Mouse (Mus musculus) heart, embryonic 15.5 days (tissue): ENCODE data around the gene Cers3. TPM values are rescaled to one million over a fixed set of nuclear protein-coding genes. Genes with fewer than 3 reads are reported as not detected.
A peak's percentile ranks its signal among the peaks of the same experiment; 100 is the strongest.

Experiments
- ATAC-seq: fragments of 200-750 bp; cut with Nextera tagmentation; replicated peaks from 2 replicates; pipeline ENCODE4 v1.8.0; 2017; ENCODE audit warnings: low read depth, moderate TSS enrichment; ENCODE audit not compliant: insufficient number of reproducible peaks, insufficient read depth, low FRiP score
- H3K27ac ChIP-seq: fragments of 300-500 bp; sonication (generic); 2 replicates; pipeline ENCODE4 v1.5.1; 2015; ENCODE audit warnings: mild to moderate bottlenecking, inconsistent platforms
- H3K27me3 ChIP-seq: fragments of 300-500 bp; sonication (generic); 2 replicates; pipeline ENCODE4 v1.6.1; 2015; ENCODE audit warnings: inconsistent platforms
- H3K36me3 ChIP-seq: fragments of 300-500 bp; sonication (generic); 2 replicates; pipeline ENCODE4 v1.6.1; 2015; ENCODE audit warnings: mild to moderate bottlenecking, inconsistent platforms
- H3K4me1 ChIP-seq: fragments of 300-500 bp; sonication (generic); replicated peaks from 2 replicates; pipeline ENCODE4 v1.6.1; 2015; ENCODE audit warnings: inconsistent platforms
- H3K4me2 ChIP-seq: fragments of 300-500 bp; sonication (generic); 2 replicates; pipeline ENCODE4 v1.6.1; 2015; ENCODE audit warnings: inconsistent platforms, mild to moderate bottlenecking, moderate library complexity
- H3K4me3 ChIP-seq: fragments of 300-500 bp; sonication (generic); 2 replicates; pipeline ENCODE4 v1.5.1; 2015; ENCODE audit warnings: mild to moderate bottlenecking, inconsistent platforms
- H3K9ac ChIP-seq: fragments of 300-500 bp; sonication (generic); 2 replicates; pipeline ENCODE4 v1.6.1; 2015; ENCODE audit warnings: mild to moderate bottlenecking, inconsistent platforms
- H3K9me3 ChIP-seq: fragments of 300-500 bp; sonication (generic); replicated peaks from 2 replicates; pipeline ENCODE4 v1.6.1; 2016; ENCODE audit warnings: inconsistent platforms
- WGBS: fragments of 180-500 bp; shearing (Covaris S2); methylation state at CpG from one replicate; pipeline ENCODE4 v1.1.7; 2015; ENCODE audit warnings: mixed read lengths; 5-methylcytosine and 5-hydroxymethylcytosine counted together
- polyA plus RNA-seq: library from polyadenylated mRNA; unstranded; fragments of >200 nt; fragmentation: Nextera tagmentation; extraction: Ambion mirVana; gene quantifications from 2 replicates; pipeline ENCODE4 v1.2.1, GENCODE M21; 2015

Cers3 gene
- polyA plus RNA-seq, 1 experiment from 2014 or later: 0.47 TPM

DNA sequence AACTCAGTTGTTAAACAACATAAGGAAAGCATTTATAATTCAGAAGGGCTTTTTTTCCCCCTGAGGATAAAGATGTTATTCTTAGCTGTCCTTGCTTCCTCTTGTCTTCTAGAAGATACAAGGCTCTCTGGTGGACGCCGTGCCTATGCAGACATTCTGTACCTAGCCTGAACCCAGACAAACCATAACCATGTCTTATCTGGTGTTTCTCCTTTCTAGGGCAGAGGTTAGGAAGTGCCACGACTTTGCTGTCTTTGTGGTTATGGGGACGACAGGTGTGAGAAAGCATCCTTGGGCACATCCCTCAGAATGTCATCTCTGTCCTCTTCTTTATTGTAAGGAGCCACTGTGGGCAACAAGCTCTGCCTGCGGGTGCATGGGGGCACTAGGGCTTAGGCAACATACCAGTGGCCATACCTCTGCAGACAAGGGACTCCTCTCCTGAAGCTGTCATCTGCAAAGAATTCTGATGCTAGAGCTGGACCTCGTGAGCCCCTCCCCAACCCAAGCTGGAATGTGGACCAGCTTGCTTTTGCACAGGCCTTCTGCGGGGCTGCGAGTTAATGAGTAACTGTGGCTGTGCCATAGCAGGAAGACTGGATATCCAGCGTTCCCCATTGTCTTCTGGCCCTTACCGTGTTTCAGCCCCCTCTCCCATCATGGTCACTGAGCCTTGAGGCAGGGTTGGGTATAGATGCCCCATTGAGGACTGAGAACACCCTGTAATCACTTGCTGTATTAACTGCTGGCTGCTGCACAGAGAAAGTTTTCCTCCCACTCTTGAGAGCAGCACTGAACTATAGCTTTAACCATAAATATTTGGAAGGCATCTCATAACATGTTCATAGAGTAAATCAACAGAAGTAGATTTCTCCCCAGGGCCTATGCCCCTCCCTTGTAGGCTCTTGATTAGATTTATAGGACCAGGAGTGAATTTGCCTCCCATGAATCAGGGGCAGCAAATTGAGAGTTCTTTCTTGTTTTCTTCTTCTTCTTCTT lies 36.9 kb downstream of the Cers3 start:
- Histone ChIP-seq H3K36me3 (no peaks in the 10 kb centered on the region), H3K4me3 (no peak overlapping the region), H3K27ac (no peak overlapping the region), H3K4me2 (no peak overlapping the region), H3K9me3 (no peaks in the 10 kb centered on the region), H3K27me3 (no peaks in the 10 kb centered on the region), H3K9ac (no peak overlapping the region), H3K4me1 (no peaks in the 10 kb centered on the region)
- 59% methylated on average over 10 of the region's 10 CpGs for WGBS
- ATAC-seq: no peak

- no peak overlapping the region for H3K4me2 ChIP-seq
- no peak overlapping the region for H3K4me3 ChIP-seq
- H3K27ac ChIP-seq: no peak overlapping the region
- H3K9ac ChIP-seq: no peak overlapping the region
- no peaks in the 10 kb centered on the region for H3K36me3 ChIP-seq
- ATAC-seq: no peak
- no peaks in the 10 kb centered on the region for H3K27me3 ChIP-seq
- 58% methylated on average over 3 of the region's 3 CpGs for WGBS
- H3K9me3 ChIP-seq: no peaks in the 10 kb centered on the region
- H3K4me1 ChIP-seq: peaks cover 10% of the 10 kb centered on the region
Observed at GRCm38 (mm10) chr7:66786476-66786875, 43.2 kb downstream of the Cers3 start.

DNA sequence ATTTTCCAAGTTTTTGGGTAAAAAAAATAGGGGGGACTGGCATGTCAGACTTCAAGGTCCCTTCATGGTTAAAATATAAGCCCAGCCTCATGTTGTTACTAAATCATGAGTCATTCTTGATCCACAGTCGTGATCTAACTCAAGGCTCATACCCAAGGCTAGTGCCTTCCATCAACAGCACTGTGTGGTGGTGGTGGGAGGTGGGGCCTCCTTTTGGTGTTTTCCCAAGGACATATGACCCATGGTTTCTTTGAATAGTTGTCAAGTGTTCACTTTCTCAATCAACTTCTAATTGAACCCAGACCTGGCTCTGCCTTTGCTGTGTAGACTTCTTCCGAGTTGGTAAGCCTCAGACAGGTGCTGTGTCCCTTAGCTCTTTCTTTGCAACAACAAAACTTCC lies 44.5 kb downstream of the Cers3 start:
- no peaks in the 10 kb centered on the region for H3K27me3 ChIP-seq
- 64% methylated on average over 2 of the region's 2 CpGs for WGBS
- H3K27ac ChIP-seq: no peak overlapping the region
- H3K36me3 ChIP-seq: no peaks in the 10 kb centered on the region
- ATAC-seq: no peak
- H3K4me2 ChIP-seq: no peak overlapping the region
- H3K4me1 ChIP-seq: peaks cover 10% of the 10 kb centered on the region
- H3K9ac ChIP-seq: no peak overlapping the region
- no peaks in the 10 kb centered on the region for H3K9me3 ChIP-seq
- H3K4me3 ChIP-seq: no peak overlapping the region

- Histone ChIP-seq H3K36me3 (no peaks in the 10 kb centered on the region), H3K9me3 (no peaks in the 10 kb centered on the region), H3K27me3 (no peaks in the 10 kb centered on the region), H3K27ac (no peak overlapping the region), H3K9ac (no peak overlapping the region), H3K4me3 (no peak overlapping the region), H3K4me1 (peaks cover 10% of the 10 kb centered on the region), H3K4me2 (no peak overlapping the region)
- 36% methylated on average over 8 of the region's 8 CpGs for WGBS
- ATAC-seq: 0 out of 2 replicates have a peak, but pooled peaks have one; percentile 47
Observed at GRCm38 (mm10) chr7:66789860-66790748, 46.8 kb downstream of the Cers3 start.

DNA sequence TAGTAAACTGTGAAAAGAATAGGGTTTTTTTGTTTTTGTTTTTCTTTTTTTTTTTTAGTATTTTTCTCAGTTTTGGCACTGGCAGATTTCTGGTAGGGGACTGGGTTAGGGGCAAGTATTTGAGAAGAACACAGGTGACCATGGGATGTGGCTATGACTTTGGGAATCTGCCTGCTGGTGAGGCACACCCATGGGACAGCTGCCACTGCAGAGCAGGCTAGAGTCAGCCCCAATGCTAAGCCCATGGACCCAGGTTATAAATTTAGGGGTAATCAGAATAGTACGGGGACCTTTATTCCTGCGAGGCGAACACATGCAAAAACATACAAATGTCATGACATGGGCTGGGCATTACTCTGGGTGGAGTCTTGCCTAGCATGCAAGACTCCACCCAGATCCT lies 47.7 kb downstream of the Cers3 start:
- H3K27ac ChIP-seq: no peak overlapping the region
- peaks cover 10% of the 10 kb centered on the region for H3K4me1 ChIP-seq
- 96% methylated on average over 3 of the region's 3 CpGs for WGBS
- no peak overlapping the region for H3K9ac ChIP-seq
- no peak for ATAC-seq
- no peaks in the 10 kb centered on the region for H3K9me3 ChIP-seq
- no peaks in the 10 kb centered on the region for H3K36me3 ChIP-seq
- no peak overlapping the region for H3K4me3 ChIP-seq
- H3K27me3 ChIP-seq: no peaks in the 10 kb centered on the region
- H3K4me2 ChIP-seq: no peak overlapping the region

DNA sequence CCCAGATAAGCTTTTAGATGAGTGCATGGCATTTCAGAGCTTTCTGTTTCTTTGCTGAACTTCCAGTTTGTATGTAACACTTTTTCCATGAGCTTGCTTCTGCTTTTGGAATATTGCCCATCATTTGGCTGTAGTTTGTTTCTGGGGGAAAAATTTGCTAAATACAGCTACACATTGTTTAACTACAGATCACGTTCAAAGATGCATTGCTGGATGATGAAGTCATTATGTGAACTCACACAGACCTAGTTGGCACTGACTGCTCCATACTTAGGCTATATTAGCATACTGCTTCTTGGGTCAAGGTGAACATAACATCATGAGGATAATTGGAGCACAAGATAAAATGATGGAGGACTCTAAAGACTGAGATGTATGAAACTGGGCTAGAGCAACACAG lies 53.6 kb downstream of the Cers3 start:
- no peaks in the 10 kb centered on the region for H3K27me3 ChIP-seq
- 2% methylated on average over 1 of the region's 1 CpGs for WGBS
- no peak overlapping the region for H3K9ac ChIP-seq
- H3K36me3 ChIP-seq: no peaks in the 10 kb centered on the region
- H3K4me2 ChIP-seq: no peak overlapping the region
- H3K4me3 ChIP-seq: no peak overlapping the region
- H3K27ac ChIP-seq: peak overlapping the region; percentile 50
- H3K9me3 ChIP-seq: no peaks in the 10 kb centered on the region
- peak; percentile 35; the same call in 1 of the 2 replicates for ATAC-seq
- H3K4me1 ChIP-seq: peaks cover 10% of the 10 kb centered on the region

GRCm38 (mm10) chr7:66797345-66797744 lies 54.0 kb downstream of the Cers3 start:
- Histone ChIP-seq H3K27ac (no peak overlapping the region), H3K4me3 (no peak overlapping the region), H3K27me3 (no peaks in the 10 kb centered on the region), H3K9me3 (no peaks in the 10 kb centered on the region), H3K36me3 (no peaks in the 10 kb centered on the region), H3K4me1 (peaks cover 11% of the 10 kb centered on the region), H3K4me2 (no peak overlapping the region), H3K9ac (no peak overlapping the region)
- no peak for ATAC-seq
- WGBS: 71% methylated on average over 1 of the region's 1 CpGs

DNA sequence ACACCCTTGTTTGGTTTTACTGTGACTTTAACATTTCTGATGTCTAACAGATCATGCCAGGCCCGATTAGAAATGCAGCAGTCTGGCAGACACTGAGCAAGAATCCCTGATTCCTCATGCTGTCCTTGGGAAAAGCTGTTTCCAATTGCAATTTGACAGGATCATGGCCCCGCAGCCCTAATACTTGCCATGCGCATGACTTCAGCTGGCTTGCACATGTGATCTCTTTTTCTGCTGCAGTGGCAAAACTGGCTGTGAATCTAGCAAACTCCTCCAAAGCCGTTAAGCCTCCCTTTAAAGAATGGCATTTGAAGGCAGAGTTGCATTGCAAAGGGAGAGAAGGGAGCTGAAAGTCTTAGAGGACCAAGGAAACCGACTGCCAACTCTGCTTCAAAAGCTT lies 55.5 kb downstream of the Cers3 start:
- H3K27me3 ChIP-seq: no peaks in the 10 kb centered on the region
- H3K9me3 ChIP-seq: no peaks in the 10 kb centered on the region
- no peak overlapping the region for H3K9ac ChIP-seq
- peaks cover 11% of the 10 kb centered on the region for H3K4me1 ChIP-seq
- H3K27ac ChIP-seq: no peak overlapping the region
- H3K4me3 ChIP-seq: no peak overlapping the region
- H3K36me3 ChIP-seq: no peaks in the 10 kb centered on the region
- no peak for ATAC-seq
- 59% methylated on average over 5 of the region's 5 CpGs for WGBS
- H3K4me2 ChIP-seq: no peak overlapping the region

DNA sequence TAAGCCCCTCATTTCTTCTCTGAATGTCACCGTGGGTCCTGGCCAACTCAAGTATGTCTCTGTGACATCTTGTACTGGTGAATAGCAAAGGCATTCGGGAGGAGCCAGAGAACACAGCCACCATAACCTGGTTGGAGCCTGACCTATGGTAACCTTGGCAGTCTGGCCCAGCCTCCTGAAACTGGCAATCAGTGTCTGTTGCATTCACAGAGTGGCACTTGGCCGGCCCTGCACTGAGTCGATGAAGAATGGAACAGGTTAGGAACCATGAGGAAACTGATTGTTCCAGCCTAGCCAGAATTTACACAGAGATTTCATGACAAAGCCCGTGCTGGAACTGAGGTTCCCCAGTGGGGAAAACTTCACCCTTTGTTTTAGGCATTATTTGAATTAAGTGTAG lies 57.5 kb downstream of the Cers3 start:
- no peak overlapping the region for H3K4me3 ChIP-seq
- no peak for ATAC-seq
- H3K36me3 ChIP-seq: no peaks in the 10 kb centered on the region
- H3K27me3 ChIP-seq: no peaks in the 10 kb centered on the region
- WGBS: 60% methylated on average over 5 of the region's 5 CpGs
- H3K27ac ChIP-seq: no peak overlapping the region
- H3K9me3 ChIP-seq: no peaks in the 10 kb centered on the region
- H3K9ac ChIP-seq: no peak overlapping the region
- peaks cover 11% of the 10 kb centered on the region for H3K4me1 ChIP-seq
- H3K4me2 ChIP-seq: no peak overlapping the region

DNA sequence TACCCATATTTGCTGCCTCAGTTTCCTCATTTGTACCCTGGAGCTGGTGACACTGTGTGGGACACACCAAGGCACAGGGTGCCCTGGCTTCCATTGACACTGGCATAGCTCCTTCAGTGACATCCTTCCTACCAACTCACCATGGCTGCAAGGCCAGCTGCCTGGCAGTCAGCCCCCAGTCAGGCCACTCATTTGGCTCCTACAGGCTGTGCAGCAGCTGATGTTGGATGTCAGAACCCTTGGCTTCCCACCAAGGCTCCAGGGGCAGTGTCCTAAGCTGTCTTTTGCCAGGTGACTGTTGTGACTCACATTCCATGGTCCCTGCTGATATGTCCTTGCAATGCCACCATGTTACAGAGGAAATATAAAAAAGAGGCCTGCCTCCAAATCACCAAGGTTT lies 58.5 kb downstream of the Cers3 start:
- H3K27me3 ChIP-seq: no peaks in the 10 kb centered on the region
- H3K4me2 ChIP-seq: no peak overlapping the region
- ATAC-seq: no peak
- H3K9me3 ChIP-seq: no peaks in the 10 kb centered on the region
- H3K36me3 ChIP-seq: no peaks in the 10 kb centered on the region
- H3K4me3 ChIP-seq: no peak overlapping the region
- no peak overlapping the region for H3K27ac ChIP-seq
- no peak overlapping the region for H3K9ac ChIP-seq
- H3K4me1 ChIP-seq: peaks cover 7% of the 10 kb centered on the region

DNA sequence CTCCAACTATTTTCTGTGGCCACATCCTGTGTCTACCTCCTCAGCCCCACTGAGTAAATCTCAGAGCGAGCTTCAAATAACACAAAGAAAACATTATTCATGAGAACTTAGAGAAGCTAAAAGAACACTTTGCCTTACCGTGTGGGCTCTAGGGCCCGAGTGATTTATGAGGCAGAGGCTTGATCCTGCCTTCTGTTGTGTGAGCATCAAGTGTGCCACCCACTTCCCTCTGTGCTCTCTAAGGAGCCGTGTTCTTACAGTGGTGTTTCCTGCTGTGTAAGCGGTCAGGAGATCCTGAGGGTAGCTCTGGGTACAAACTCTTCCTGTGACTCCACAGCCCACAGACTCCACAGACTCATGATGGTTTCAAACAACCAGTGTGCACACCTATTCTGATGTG lies 60.5 kb downstream of the Cers3 start:
- no peak overlapping the region for H3K9ac ChIP-seq
- 55% methylated on average over 5 of the region's 5 CpGs for WGBS
- H3K27me3 ChIP-seq: no peaks in the 10 kb centered on the region
- H3K27ac ChIP-seq: no peak overlapping the region
- ATAC-seq: no peak
- peaks cover 4% of the 10 kb centered on the region; the same call in 1 of the 2 replicates for H3K4me1 ChIP-seq
- H3K9me3 ChIP-seq: no peaks in the 10 kb centered on the region
- H3K36me3 ChIP-seq: no peaks in the 10 kb centered on the region
- H3K4me3 ChIP-seq: no peak overlapping the region
- no peak overlapping the region for H3K4me2 ChIP-seq
